Mouse (Mus musculus) embryonic facial prominence, embryonic 14.5 days (tissue): ENCODE data around the gene Glis1. TPM values are rescaled to one million over a fixed set of nuclear protein-coding genes. Genes with fewer than 3 reads are reported as not detected.
A peak's percentile ranks its signal among the peaks of the same experiment; 100 is the strongest.

ENCODE experiments used
- ATAC-seq: fragments of 200-750 bp; cut with Nextera tagmentation; 2 replicates; pipeline ENCODE4 v1.8.0; 2017; ENCODE audit warnings: low read depth, moderate number of reproducible peaks, moderate TSS enrichment
- DNase-seq: peaks from one replicate; pipeline ENCODE4 v3.0.0-alpha.2; 2015; ENCODE audit warnings: low spot score
- H3K27ac ChIP-seq: fragments of 300-500 bp; sonication (generic); replicated peaks from 2 replicates; pipeline ENCODE4 v1.5.1; 2014; ENCODE audit warnings: low read depth, mild to moderate bottlenecking, low read length, moderate library complexity
- H3K27me3 ChIP-seq: fragments of 300-500 bp; sonication (generic); replicated peaks from 2 replicates; pipeline ENCODE4 v1.6.1; 2014; ENCODE audit warnings: low read length; ENCODE audit not compliant: control insufficient read depth, insufficient read depth
- H3K36me3 ChIP-seq: fragments of 300-500 bp; sonication (generic); 2 replicates; pipeline ENCODE4 v1.6.1; 2014; ENCODE audit warnings: low read length, mixed read lengths; ENCODE audit not compliant: control insufficient read depth, insufficient read depth
- H3K4me1 ChIP-seq: fragments of 300-500 bp; sonication (generic); 2 replicates; pipeline ENCODE4 v1.6.1; 2014; ENCODE audit warnings: antibody characterized with exemption, low read length; ENCODE audit not compliant: control insufficient read depth, insufficient read depth
- H3K4me2 ChIP-seq: fragments of 300-500 bp; sonication (generic); 2 replicates; pipeline ENCODE4 v1.6.1; 2014; ENCODE audit warnings: low read depth, mild to moderate bottlenecking, low read length, moderate library complexity, mixed read lengths
- H3K4me3 ChIP-seq: fragments of 300-500 bp; sonication (generic); 2 replicates; pipeline ENCODE4 v1.5.1; 2014; ENCODE audit warnings: low read depth, mild to moderate bottlenecking, low read length
- H3K9ac ChIP-seq: fragments of 300-500 bp; sonication (generic); 2 replicates; pipeline ENCODE4 v1.6.1; 2014; ENCODE audit warnings: low read depth, mild to moderate bottlenecking, low read length, moderate library complexity, mixed read lengths
- H3K9me3 ChIP-seq: fragments of 300-500 bp; sonication (generic); 2 replicates; pipeline ENCODE4 v1.6.1; 2016; ENCODE audit warnings: low read length; ENCODE audit not compliant: control insufficient read depth
- WGBS: fragments of 180-500 bp; shearing (Covaris S2); extraction: QIAGEN DNeasy Blood & Tissue Kit; methylation state at CpG from one replicate; pipeline ENCODE4 v1.1.7; 2014; 5-methylcytosine and 5-hydroxymethylcytosine counted together
- polyA plus RNA-seq: library from polyadenylated mRNA; unstranded; fragments of >200 nt; fragmentation: Nextera tagmentation; extraction: Ambion mirVana; gene quantifications from 2 replicates; pipeline ENCODE4 v1.2.1, GENCODE M21; 2014

Glis1 gene
- polyA plus RNA-seq, 1 experiment from 2014 or later: 10.8 TPM

DNA sequence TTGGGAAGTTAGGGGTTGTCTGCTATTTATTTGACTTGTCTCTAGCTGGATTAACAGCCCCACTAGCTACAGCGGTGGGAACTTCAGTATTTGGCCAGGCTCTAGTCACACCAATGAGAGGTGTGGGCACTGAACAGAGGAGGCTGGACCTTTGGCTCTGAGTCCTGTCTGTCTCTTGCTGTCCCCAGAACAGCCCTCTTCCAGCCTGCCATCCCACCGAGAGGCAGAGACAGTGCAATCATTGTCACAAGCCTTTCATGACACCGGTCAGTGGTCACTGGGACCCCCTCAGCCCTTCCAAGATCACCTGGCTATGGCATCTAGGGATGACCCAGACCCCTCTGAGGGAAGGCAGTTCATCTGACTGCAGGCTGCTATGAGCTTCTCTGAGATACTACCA is 104.6 kb downstream of the Glis1 start:
- Histone ChIP-seq H3K9ac (no peak overlapping the region), H3K4me2 (no peak overlapping the region), H3K27me3 (no peaks in the 10 kb centered on the region), H3K36me3 (no peaks in the 10 kb centered on the region), H3K4me1 (peaks cover 28% of the 10 kb centered on the region), H3K4me3 (no peak overlapping the region), H3K9me3 (no peaks in the 10 kb centered on the region), H3K27ac (no peak overlapping the region)
- WGBS: 59% methylated on average over 2 of the region's 3 CpGs
- DNase-seq (no peak), ATAC-seq (no peak)

DNA sequence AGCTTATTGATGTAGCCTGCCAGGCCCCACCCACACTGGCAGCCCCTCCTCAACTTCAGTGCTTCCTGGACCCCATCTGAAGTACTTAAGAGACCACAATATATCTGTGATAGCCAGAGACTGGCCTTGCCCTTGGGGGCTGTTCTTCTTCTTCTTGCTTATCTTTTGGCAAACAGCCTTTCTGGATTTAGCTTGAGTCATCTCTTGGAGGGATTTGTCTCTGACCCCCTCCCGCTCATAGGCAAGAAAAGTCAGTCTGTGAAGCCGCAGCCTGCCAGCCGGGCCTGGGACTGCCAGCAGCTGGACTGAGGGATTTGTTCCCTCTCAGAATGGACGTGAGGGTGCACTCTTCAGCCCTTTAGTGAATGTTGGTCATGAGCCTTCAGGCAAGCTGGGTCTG is 107.4 kb downstream of the Glis1 start:
- no peak for ATAC-seq
- WGBS: 73% methylated on average over 4 of the region's 4 CpGs
- no peak overlapping the region for H3K27ac ChIP-seq
- peaks cover 18% of the 10 kb centered on the region for H3K4me1 ChIP-seq
- H3K4me2 ChIP-seq: no peak overlapping the region
- H3K36me3 ChIP-seq: no peaks in the 10 kb centered on the region
- no peak for DNase-seq
- no peaks in the 10 kb centered on the region for H3K9me3 ChIP-seq
- H3K4me3 ChIP-seq: no peak overlapping the region
- H3K27me3 ChIP-seq: no peaks in the 10 kb centered on the region
- no peak overlapping the region for H3K9ac ChIP-seq

DNA sequence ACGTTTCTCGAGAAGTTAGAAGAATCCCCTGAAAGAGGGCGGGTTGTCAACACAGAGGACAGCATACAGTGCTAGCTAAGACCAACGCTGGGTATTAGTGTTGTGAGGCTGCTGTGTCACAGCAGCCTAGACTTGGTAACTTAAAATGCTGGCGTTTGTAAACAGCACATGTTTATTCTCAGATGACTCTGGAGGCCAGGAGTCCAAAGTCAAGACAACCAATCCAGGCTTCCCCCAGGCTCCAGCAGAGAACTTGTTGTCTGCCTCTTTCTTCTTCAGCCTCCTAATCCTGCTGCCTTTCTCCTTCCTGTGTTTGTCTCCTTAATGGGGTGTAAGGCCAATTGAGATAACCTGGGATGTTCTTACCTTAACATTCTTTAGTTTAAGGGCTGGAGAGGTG is 110.5 kb downstream of the Glis1 start:
- H3K4me3 ChIP-seq: no peak overlapping the region
- ATAC-seq: no peak
- H3K9ac ChIP-seq: no peak overlapping the region
- DNase-seq: no peak
- WGBS: 67% methylated on average over 5 of the region's 5 CpGs
- no peaks in the 10 kb centered on the region for H3K9me3 ChIP-seq
- no peak overlapping the region for H3K27ac ChIP-seq
- no peaks in the 10 kb centered on the region for H3K27me3 ChIP-seq
- H3K36me3 ChIP-seq: no peaks in the 10 kb centered on the region
- H3K4me2 ChIP-seq: no peak overlapping the region
- no peaks in the 10 kb centered on the region for H3K4me1 ChIP-seq

DNA sequence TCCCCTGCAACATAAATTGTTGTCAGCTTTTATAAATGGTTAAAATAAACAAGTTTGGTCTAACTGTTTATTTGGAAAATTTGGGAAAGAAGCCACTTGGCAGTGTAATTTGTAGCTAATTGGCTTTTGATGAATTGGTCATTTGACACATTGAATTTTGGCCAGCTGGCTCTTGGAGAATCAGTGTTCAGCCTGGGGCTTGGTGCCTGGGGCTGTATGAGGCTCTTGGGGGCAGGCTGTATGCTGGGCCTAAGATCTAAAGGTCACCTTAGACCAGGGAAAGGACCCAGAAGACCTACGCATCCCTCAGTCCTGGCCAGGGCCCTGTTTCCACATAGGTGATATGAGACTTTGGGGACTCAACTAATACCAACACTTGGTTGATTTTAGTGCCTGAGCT is 111.3 kb downstream of the Glis1 start:
- Histone ChIP-seq H3K27ac (no peak overlapping the region), H3K4me2 (no peak overlapping the region), H3K9ac (no peak overlapping the region), H3K4me3 (no peak overlapping the region), H3K4me1 (peaks cover 5% of the 10 kb centered on the region), H3K9me3 (no peaks in the 10 kb centered on the region), H3K27me3 (no peaks in the 10 kb centered on the region), H3K36me3 (no peaks in the 10 kb centered on the region)
- ATAC-seq (no peak), DNase-seq (no peak)
- WGBS: 89% methylated on average over 1 of the region's 1 CpGs

DNA sequence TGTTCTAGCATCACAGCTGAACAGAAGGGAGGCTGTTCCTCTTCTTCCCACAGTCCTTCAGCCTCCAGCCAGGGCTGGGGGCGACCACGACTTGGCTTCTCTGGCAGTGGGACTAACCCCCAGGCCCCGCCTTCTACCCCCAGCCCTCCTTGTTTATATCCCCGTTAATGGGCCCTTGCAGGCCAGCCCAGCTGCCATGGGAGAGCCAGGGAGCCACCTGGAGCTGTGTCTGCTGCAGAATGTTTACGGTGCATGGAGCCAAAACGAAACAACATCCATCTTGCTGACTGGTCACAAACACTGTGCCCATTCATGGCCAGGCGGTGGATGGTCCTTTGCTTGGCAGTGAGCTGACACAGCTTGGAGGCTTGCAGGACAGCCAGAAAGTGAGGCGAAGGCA is 112.1 kb downstream of the Glis1 start:
- Histone ChIP-seq H3K27ac (no peak overlapping the region), H3K4me3 (no peak overlapping the region), H3K36me3 (no peaks in the 10 kb centered on the region), H3K27me3 (no peaks in the 10 kb centered on the region), H3K4me1 (peaks cover 12% of the 10 kb centered on the region), H3K4me2 (no peak overlapping the region), H3K9me3 (no peaks in the 10 kb centered on the region), H3K9ac (no peak overlapping the region)
- peak; percentile 68; the same call in 1 of the 2 replicates for ATAC-seq
- WGBS: 51% methylated on average over 8 of the region's 8 CpGs
- DNase-seq: no peak

DNA sequence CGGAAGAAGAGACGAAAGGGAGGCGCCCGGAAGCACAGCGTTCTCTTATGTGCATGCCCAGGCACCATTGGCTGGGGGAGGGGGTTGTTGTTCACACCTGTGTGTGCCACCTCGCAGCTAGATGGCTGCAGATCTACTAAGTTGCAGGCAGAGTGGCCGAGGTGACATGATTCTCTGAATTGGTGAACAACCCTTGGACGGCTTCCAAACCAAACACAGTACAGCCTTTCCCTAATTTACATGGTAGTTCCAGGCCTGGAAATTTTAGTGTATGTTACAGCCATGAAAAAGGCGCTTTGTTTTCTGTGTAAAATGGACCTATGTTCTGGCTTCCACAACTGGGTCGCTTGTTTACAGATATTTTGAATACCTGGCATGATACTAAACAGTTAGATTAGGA is 115.7 kb downstream of the Glis1 start:
- H3K4me2 ChIP-seq: no peak overlapping the region
- 75% methylated on average over 10 of the region's 10 CpGs for WGBS
- DNase-seq (peak; percentile 47), ATAC-seq (no peak)
- no peaks in the 10 kb centered on the region for H3K9me3 ChIP-seq
- peaks cover 16% of the 10 kb centered on the region for H3K4me1 ChIP-seq
- H3K9ac ChIP-seq: no peak overlapping the region
- no peaks in the 10 kb centered on the region for H3K36me3 ChIP-seq
- no peak overlapping the region for H3K27ac ChIP-seq
- H3K4me3 ChIP-seq: no peak overlapping the region
- H3K27me3 ChIP-seq: no peaks in the 10 kb centered on the region

DNA sequence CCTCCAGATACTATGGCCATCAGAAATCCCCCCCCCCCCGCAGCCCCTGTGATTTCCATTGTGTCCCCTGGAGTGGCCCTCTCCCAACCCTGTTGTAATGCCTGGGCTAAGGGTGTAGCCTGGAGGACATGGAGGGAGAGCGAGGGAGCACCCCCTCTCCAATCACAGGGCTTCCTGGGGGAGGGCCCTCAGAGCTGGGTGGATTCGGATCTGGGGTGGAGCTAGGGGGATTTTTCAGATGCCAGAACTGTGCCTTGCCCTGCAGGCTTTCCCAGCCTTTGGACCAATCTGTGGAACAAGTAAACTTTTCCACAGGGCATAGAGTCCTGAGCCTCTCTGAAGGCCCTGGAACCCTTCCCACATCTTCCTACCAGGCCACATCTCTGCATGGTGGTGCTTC is 116.2 kb downstream of the Glis1 start:
- no peaks in the 10 kb centered on the region for H3K36me3 ChIP-seq
- H3K27me3 ChIP-seq: no peaks in the 10 kb centered on the region
- WGBS: 66% methylated on average over 3 of the region's 3 CpGs
- ATAC-seq (peak; percentile 62), DNase-seq (peak; percentile 34)
- H3K27ac ChIP-seq: peak overlapping the region; percentile 49; the same call in 1 of the 2 replicates
- H3K4me1 ChIP-seq: peaks cover 16% of the 10 kb centered on the region
- no peak overlapping the region for H3K9ac ChIP-seq
- H3K9me3 ChIP-seq: 0 out of 2 replicates have a peak, but pooled peaks cover 1% of the 10 kb centered on the region
- H3K4me3 ChIP-seq: no peak overlapping the region
- H3K4me2 ChIP-seq: no peak overlapping the region

DNA sequence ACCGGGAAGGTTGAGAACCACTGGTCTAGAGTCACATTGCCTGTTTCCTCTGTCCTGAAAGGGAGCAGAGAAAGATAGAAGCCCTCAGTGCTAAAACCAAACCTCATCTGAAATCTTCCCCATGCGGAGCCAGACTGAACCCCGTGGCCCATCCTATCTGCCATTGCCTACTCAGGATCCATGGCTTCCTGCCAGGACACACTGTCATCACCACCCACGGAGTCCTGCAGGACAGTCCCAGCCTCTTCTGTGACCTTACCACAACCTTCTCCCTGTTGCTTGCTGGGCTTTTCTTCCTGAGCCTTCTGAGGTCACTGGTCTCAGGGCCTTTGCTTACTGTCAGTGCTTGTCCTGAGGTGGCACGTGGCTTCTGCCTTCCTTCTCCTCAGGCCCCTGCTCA is 118.3 kb downstream of the Glis1 start:
- H3K4me1 ChIP-seq: peaks cover 20% of the 10 kb centered on the region
- DNase-seq (no peak), ATAC-seq (no peak)
- no peak overlapping the region for H3K4me3 ChIP-seq
- no peaks in the 10 kb centered on the region for H3K36me3 ChIP-seq
- H3K9ac ChIP-seq: no peak overlapping the region
- H3K27ac ChIP-seq: no peak overlapping the region
- H3K4me2 ChIP-seq: no peak overlapping the region
- no peaks in the 10 kb centered on the region for H3K27me3 ChIP-seq
- WGBS: 67% methylated on average over 5 of the region's 5 CpGs
- H3K9me3 ChIP-seq: 0 out of 2 replicates have a peak, but pooled peaks cover 4% of the 10 kb centered on the region

DNA sequence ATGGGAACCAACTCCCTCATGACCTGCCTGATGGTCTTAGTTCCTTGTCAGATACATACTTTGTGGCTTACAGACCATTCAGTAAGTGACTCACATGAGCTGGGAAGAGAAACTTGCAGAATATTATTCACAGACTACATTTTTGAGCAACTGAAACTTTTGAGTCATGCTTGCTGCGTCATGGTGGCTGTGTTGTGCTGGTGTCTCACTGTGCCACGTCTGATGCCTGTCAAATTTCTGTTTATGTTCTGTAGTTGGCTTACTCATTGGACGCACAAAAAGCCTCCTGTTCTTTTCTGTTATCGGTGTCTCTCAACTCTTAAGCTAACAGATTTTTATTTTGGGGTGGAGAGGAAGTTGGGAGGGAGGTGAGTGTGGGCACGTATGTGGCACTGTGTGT is 119.4 kb downstream of the Glis1 start:
- H3K27me3 ChIP-seq: no peaks in the 10 kb centered on the region
- H3K4me3 ChIP-seq: no peak overlapping the region
- ATAC-seq: no peak
- H3K9ac ChIP-seq: no peak overlapping the region
- no peak for DNase-seq
- H3K4me2 ChIP-seq: no peak overlapping the region
- WGBS: 63% methylated on average over 5 of the region's 5 CpGs
- H3K4me1 ChIP-seq: peaks cover 20% of the 10 kb centered on the region
- 0 out of 2 replicates have a peak, but pooled peaks cover 4% of the 10 kb centered on the region for H3K9me3 ChIP-seq
- no peaks in the 10 kb centered on the region for H3K36me3 ChIP-seq
- no peak overlapping the region for H3K27ac ChIP-seq
